Mouse (Mus musculus): Measurements from ENCODE around the gene Cadm1.

- TF ChIP-seq CTCF (IDR thresholded peaks at IDR 0.05) = no peak
- TF ChIP-seq EP300 (IDR thresholded peaks at IDR 0.05) = no peak
These were observed 211.8 kb downstream of the Cadm1 start for GRCm38 (mm10) chr9:47741751-47742150.
